Mouse (Mus musculus) heart, embryonic 14.5 days (tissue): ENCODE measurements around the gene Wasf3. TPM values are rescaled to one million over a fixed set of nuclear protein-coding genes. Genes with fewer than 3 reads are reported as not detected.

Source experiments
- ATAC-seq: fragments of 200-750 bp; cut with Nextera tagmentation; 2 replicates; pipeline ENCODE4 v1.8.0; 2017; ENCODE audit warnings: low read depth, moderate TSS enrichment; ENCODE audit not compliant: insufficient number of reproducible peaks, insufficient read depth, low FRiP score
- H3K27ac ChIP-seq, 2 experiments: fragments of 200-500 bp in 1 of 2; fragments of 300-500 bp in 1 of 2; sonication (generic) in 1 of 2; replicated peaks in 1 of 2; 2 replicates each; pipeline ENCODE4 v1.5.1; 2012 to 2014; ENCODE audit warnings: low read depth in 2 of 2, low read length in 2 of 2, control low read depth in 1 of 2, mild to moderate bottlenecking in 1 of 2, mixed read lengths in 1 of 2; ENCODE audit not compliant: control insufficient read depth in 1 of 2, insufficient read depth in 1 of 2
- H3K27me3 ChIP-seq: fragments of 300-500 bp; sonication (generic); 2 replicates; pipeline ENCODE4 v1.6.1; 2014; ENCODE audit warnings: mild to moderate bottlenecking, low read length, control low read depth; ENCODE audit not compliant: control insufficient read depth, insufficient read depth
- H3K36me3 ChIP-seq: fragments of 300-500 bp; sonication (generic); 2 replicates; pipeline ENCODE4 v1.6.1; 2014; ENCODE audit warnings: mild to moderate bottlenecking, control low read depth, low read length, mixed read lengths; ENCODE audit not compliant: control insufficient read depth, insufficient read depth
- H3K4me1 ChIP-seq, 2 experiments: fragments of 200-500 bp in 1 of 2; fragments of 300-500 bp in 1 of 2; sonication (generic) in 1 of 2; 2 replicates each; pipeline ENCODE4 v1.6.1; 2012 to 2014; ENCODE audit warnings: low read length in 2 of 2, control low read depth in 1 of 2, mixed read lengths in 1 of 2; ENCODE audit not compliant: control insufficient read depth in 2 of 2, insufficient read depth in 2 of 2
- H3K4me2 ChIP-seq: fragments of 300-500 bp; sonication (generic); 2 replicates; pipeline ENCODE4 v1.6.1; 2014; ENCODE audit warnings: mild to moderate bottlenecking, low read length
- H3K4me3 ChIP-seq, 2 experiments: fragments of 200-500 bp in 1 of 2; fragments of 300-500 bp in 1 of 2; sonication (generic) in 1 of 2; 2 replicates each; pipeline ENCODE4 v1.5.1; 2012 to 2014; ENCODE audit warnings: low read length in 2 of 2, mild to moderate bottlenecking in 2 of 2, control low read depth in 1 of 2, low read depth in 1 of 2, moderate library complexity in 1 of 2; ENCODE audit not compliant: control insufficient read depth in 1 of 2, insufficient read depth in 1 of 2
- H3K9ac ChIP-seq: fragments of 300-500 bp; sonication (generic); 2 replicates; pipeline ENCODE4 v1.6.1; 2014; ENCODE audit warnings: mild to moderate bottlenecking, low read length
- H3K9me3 ChIP-seq: fragments of 300-500 bp; sonication (generic); 2 replicates; pipeline ENCODE4 v1.6.1; 2016; ENCODE audit warnings: low read length, control low read depth; ENCODE audit not compliant: control insufficient read depth
- WGBS: fragments of 180-500 bp; shearing (Covaris S2); extraction: QIAGEN DNeasy Blood & Tissue Kit; methylation state at CpG from one replicate; pipeline ENCODE4 v1.1.7; 2014; 5-methylcytosine and 5-hydroxymethylcytosine counted together
- polyA plus RNA-seq: library from polyadenylated mRNA; unstranded; fragments of >200 nt; fragmentation: Nextera tagmentation; extraction: Ambion mirVana; gene quantifications from 2 replicates; pipeline ENCODE4 v1.2.1, GENCODE M21; 2014

Wasf3 gene
- polyA plus RNA-seq, 1 experiment from 2014 or later = 0.24 TPM

GRCm38 (mm10) chr5:146352006-146352405, 32.8 kb upstream of the Wasf3 start:
- H3K27ac ChIP-seq = no peak overlapping the region
- no peaks in the 10 kb centered on the region for H3K36me3 ChIP-seq
- no peaks in the 10 kb centered on the region for H3K9me3 ChIP-seq
- H3K27me3 ChIP-seq = no peaks in the 10 kb centered on the region
- ATAC-seq = no peak
- WGBS = 73% methylated on average over 7 of the region's 7 CpGs
- no peak overlapping the region for H3K9ac ChIP-seq
- no peak overlapping the region for H3K4me3 ChIP-seq
- no peaks in the 10 kb centered on the region for H3K4me1 ChIP-seq
- H3K4me2 ChIP-seq = no peak overlapping the region

GRCm38 (mm10) chr5:146360386-146360785, 24.4 kb upstream of the Wasf3 start:
- 0 out of 2 replicates have a peak, but pooled peaks cover 6% of the 10 kb centered on the region for H3K9me3 ChIP-seq
- H3K4me1 ChIP-seq = no peaks in the 10 kb centered on the region
- H3K27me3 ChIP-seq = no peaks in the 10 kb centered on the region
- H3K9ac ChIP-seq = no peak overlapping the region
- H3K36me3 ChIP-seq = no peaks in the 10 kb centered on the region
- 29% methylated on average over 10 of the region's 10 CpGs for whole genome bisulfite sequencing
- ATAC-seq = no peak
- H3K27ac ChIP-seq = no peak overlapping the region
- H3K4me2 ChIP-seq = no peak overlapping the region
- H3K4me3 ChIP-seq = no peak overlapping the region

- Histone ChIP-seq H3K9ac (no peak overlapping the region), H3K4me2 (no peak overlapping the region), H3K9me3 (0 out of 2 replicates have a peak, but pooled peaks cover 6% of the 10 kb centered on the region), H3K36me3 (no peaks in the 10 kb centered on the region), H3K4me3 (no peak overlapping the region), H3K27ac (no peak overlapping the region), H3K27me3 (no peaks in the 10 kb centered on the region), H3K4me1 (no peaks in the 10 kb centered on the region)
- WGBS = 72% methylated on average over 9 of the region's 9 CpGs
- no peak for ATAC-seq
These were observed 22.1 kb upstream of the Wasf3 start for GRCm38 (mm10) chr5:146362711-146363110.

GRCm38 (mm10) chr5:146368356-146368755, 16.4 kb upstream of the Wasf3 start:
- Histone ChIP-seq H3K27me3 (no peaks in the 10 kb centered on the region), H3K4me3 (no peak overlapping the region), H3K36me3 (no peaks in the 10 kb centered on the region), H3K4me1 (no peaks in the 10 kb centered on the region), H3K9ac (no peak overlapping the region), H3K27ac (no peak overlapping the region), H3K9me3 (no peaks in the 10 kb centered on the region), H3K4me2 (no peak overlapping the region)
- ATAC-seq = no peak
- 55% methylated on average over 2 of the region's 2 CpGs for whole genome bisulfite sequencing

- Histone ChIP-seq H3K9me3 (no peaks in the 10 kb centered on the region), H3K27ac (no peak overlapping the region), H3K27me3 (no peaks in the 10 kb centered on the region), H3K4me2 (no peak overlapping the region), H3K4me1 (no peaks in the 10 kb centered on the region), H3K36me3 (no peaks in the 10 kb centered on the region), H3K9ac (no peak overlapping the region), H3K4me3 (no peak overlapping the region)
- no peak for ATAC-seq
- WGBS = 85% methylated on average over 13 of the region's 13 CpGs
These were observed 15.8 kb upstream of the Wasf3 start for GRCm38 (mm10) chr5:146368971-146369370.

GRCm38 (mm10) chr5:146370794-146371193, 14.0 kb upstream of the Wasf3 start:
- no peak overlapping the region for H3K4me2 ChIP-seq
- no peaks in the 10 kb centered on the region for H3K36me3 ChIP-seq
- no peak overlapping the region for H3K9ac ChIP-seq
- H3K27ac ChIP-seq = no peak overlapping the region
- 85% methylated on average over 8 of the region's 8 CpGs for WGBS
- no peaks in the 10 kb centered on the region for H3K4me1 ChIP-seq
- H3K9me3 ChIP-seq = no peaks in the 10 kb centered on the region
- ATAC-seq = no peak
- H3K4me3 ChIP-seq = no peak overlapping the region
- H3K27me3 ChIP-seq = no peaks in the 10 kb centered on the region

GRCm38 (mm10) chr5:146373238-146373637, 11.5 kb upstream of the Wasf3 start:
- H3K27me3 ChIP-seq = no peaks in the 10 kb centered on the region
- H3K4me2 ChIP-seq = no peak overlapping the region
- 74% methylated on average over 11 of the region's 11 CpGs for WGBS
- no peaks in the 10 kb centered on the region for H3K36me3 ChIP-seq
- H3K9ac ChIP-seq = no peak overlapping the region
- no peak overlapping the region for H3K4me3 ChIP-seq
- H3K27ac ChIP-seq = no peak overlapping the region
- H3K4me1 ChIP-seq = no peaks in the 10 kb centered on the region
- no peaks in the 10 kb centered on the region; the same call in 1 of the 2 replicates for H3K9me3 ChIP-seq
- no peak for ATAC-seq

- Histone ChIP-seq H3K9me3 (no peaks in the 10 kb centered on the region; the same call in 1 of the 2 replicates), H3K4me3 (no peak overlapping the region), H3K36me3 (no peaks in the 10 kb centered on the region), H3K4me2 (no peak overlapping the region), H3K4me1 (no peaks in the 10 kb centered on the region), H3K27me3 (no peaks in the 10 kb centered on the region), H3K27ac (no peak overlapping the region), H3K9ac (no peak overlapping the region)
- ATAC-seq = no peak
- 83% methylated on average over 4 of the region's 4 CpGs for WGBS
These were observed 8.2 kb upstream of the Wasf3 start for GRCm38 (mm10) chr5:146376601-146377000.
